Mouse (Mus musculus) cerebellum, adult 2 months (tissue): ENCODE measurements around the gene Plppr3.
A peak's percentile ranks its signal among the peaks of the same experiment; 100 is the strongest.

Experiments used
- CTCF ChIP-seq: fragments of 200-500 bp; IDR thresholded peaks from 2 replicates; pipeline ENCODE4 v1.5.1; 2011; ENCODE audit warnings: low read depth, mild to moderate bottlenecking, control low read depth, low read length, moderate library complexity, borderline replicate concordance; ENCODE audit not compliant: insufficient read depth
- POLR2A ChIP-seq: fragments of 200-500 bp; IDR thresholded peaks from 2 replicates; pipeline ENCODE4 v1.6.1; 2011; ENCODE audit warnings: low read length, control low read depth, borderline replicate concordance; ENCODE audit not compliant: insufficient read depth

DNA sequence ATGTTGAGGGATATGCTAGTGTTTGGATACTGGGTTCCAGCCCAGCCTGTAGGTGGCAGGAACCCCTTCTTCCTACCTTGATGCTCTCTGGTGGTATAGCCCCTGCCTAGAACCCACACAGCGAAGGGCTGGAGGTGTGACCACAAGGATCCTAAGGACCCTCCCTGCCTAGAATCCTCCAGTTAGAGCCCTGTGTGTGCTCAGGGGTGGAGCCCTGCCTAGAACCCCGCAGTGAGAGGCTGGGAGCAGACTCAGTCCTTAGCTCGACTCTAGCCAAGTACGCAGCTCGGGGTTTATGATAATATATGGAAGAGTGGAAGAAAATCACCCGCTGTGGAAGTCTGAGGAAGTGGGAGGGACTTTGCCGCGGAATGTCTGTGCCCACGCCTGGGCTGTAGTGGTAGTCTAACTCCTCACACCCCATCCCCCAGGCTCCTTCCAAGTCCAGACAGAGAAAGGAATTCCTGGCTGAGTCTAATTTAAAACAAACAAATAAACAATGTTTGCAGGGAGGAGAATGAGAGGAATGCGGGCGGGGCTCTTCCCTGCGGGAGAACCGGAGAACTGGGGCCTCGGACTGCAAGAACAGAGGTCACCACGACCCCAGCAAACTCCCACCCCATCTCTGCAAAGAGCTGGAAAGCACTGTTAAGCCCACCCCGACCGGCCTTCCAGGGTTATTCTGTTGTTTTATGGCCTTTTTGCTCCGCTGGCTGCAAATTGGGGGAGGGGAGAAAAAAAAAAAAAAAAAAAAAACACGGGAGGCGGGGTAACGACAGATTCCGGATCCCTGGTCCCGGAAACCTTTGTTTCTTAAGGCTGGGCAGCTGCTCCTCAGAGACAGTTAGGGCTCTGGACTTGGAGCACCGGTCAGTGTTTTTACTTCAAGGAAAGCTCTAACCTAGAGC lies 33.5 kb downstream of the Plppr3 start:
- TF ChIP-seq CTCF (no peak), POLR2A (peak; percentile 23; the same call in 1 of the 2 replicates)
